Mouse (Mus musculus): ENCODE results near the gene Trip13.

The Trip13 gene

DNA sequence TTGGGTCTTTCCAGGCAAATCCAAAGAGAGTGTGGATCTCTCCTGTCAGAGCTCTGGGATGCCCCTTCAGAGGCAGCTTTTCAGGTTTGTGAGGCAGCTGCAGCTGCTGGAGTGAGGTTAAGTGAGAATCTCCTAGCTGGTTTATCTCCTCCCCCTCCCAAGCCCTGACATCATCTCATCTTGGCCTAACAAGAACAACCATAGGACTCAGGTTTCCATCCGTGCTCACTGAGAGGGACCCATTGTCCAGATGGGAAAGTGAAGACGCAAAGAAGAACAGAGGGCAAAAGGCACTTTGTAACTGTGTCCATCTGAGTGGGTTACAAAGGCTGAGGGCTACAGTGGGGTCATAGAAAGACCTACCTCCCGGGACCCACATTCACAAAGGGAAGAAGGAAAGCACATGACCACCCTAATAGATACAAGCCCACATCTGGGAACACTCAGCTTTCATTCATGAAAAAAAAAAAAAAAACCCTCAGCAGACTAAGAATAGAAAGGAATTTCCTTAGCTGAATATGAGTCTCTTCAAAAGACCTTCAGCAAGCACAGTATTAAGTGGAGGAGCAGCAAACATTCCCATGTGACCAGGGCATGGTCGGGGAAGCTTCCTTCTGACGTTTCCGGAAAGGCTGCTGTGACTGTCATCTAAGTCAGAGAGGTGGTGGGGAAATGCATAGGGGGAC, 44.9 kb downstream of the Trip13 start:
- in situ Hi-C loops (cut with MboI; ENCODE audit: unreplicated experiment in 2 of 2): no loop called here

DNA sequence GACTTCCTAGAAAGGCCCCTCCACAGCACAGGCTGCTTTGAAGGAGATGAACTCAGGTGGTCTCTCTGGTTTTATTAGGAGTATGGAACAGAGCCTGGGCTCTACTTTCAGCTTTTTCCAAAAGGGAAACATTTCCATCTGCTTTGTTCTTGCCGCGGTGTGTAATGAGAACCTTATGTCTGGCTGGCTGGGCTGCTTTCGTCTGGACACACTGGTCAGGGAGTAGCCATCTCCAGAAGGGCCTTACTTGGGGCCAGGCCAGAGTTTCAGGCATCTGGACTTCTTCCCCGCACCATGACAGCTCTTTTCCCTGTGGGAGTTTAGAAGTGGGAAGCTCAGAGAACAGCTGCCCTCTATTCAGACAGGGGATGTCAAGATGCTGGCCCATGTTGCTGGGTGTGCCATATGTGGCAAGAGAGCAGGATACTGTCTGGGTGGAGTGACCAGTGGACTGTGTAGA, 50.1 kb downstream of the Trip13 start:
- in situ Hi-C loops (cut with MboI; ENCODE audit: unreplicated experiment in 2 of 2): no loop called here

DNA sequence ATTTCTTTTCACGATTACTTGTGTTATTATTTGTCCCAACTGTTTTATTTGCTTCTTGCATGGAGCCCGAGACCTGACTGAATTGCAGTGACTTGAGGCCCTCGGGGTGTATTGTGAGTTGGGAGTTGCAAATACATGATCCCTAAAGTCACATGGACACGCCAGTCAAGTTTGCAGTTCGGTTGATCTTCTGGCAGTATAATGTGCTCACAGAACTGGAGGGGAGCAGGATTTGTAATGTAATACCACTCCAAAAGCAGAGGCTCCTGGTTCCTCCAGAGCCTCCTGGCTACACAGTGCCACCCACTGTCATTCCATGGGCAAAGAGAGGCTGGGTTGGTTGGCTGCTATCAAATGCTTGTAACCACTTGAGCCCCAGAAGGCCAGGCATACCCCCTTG, 51.0 kb downstream of the Trip13 start:
- in situ Hi-C loops (cut with MboI; ENCODE audit: unreplicated experiment in 2 of 2): no loop called here

DNA sequence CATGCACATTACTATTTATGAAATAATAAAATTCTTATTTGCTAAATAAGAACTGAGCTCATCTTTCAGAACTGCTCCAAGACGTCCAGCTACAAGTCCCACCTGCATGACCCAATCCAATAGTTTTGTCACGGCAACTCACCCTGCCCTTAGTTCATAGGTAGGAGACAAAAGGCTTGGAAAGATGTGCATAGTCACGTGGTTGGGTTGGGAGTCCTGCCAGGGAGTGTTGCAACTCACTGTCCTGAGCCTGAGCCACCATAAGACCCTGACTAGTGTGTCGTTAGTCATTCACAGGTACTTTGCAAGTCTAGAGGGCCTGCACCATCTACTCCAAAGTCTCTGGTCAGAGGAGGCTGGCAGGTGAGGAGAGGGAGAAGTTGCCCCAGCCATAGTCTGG, 51.5 kb downstream of the Trip13 start:
- in situ Hi-C loops (cut with MboI; ENCODE audit: unreplicated experiment in 2 of 2): no loop called here

DNA sequence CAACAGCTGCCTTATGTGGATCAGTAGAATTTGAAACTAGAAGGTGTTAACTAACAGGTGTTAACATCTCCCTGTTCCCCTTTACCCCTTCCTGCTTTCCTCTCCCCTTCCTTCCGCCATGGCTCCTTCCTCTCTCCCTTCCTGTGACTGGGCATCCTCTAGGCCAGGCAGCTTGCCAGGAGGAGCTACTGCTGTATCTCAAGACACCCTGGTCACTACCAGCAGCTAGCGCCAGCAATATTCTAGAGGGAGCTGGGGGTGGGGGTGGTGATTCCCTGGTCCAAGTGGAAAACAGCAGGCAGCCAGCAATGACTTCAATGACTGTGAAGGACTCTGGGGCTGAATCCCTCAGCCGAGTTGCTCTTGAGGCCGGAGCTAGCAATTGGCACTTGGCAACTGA, 51.9 kb downstream of the Trip13 start:
- in situ Hi-C loops (cut with MboI; ENCODE audit: unreplicated experiment in 2 of 2): no loop called here

DNA sequence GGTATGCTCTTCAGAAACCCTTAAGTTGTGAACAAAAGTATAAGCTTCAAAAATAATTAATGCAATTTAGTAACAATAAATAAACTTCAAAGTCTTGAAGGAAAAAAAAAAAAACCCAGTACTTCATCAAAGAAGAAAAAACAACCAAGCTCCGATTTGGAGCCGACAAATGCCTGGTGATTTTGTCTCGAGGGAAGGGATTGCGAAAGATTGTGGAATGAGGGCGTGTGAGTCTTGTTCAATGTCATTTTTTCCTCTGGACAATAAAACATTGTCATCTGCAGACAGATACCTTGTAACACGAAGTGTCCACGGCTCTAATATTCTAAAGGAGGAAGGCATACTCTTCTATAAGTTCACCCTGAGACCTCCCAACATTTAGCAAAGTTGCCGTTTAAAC, 56.2 kb downstream of the Trip13 start:
- in situ Hi-C loops (cut with MboI; ENCODE audit: unreplicated experiment in 2 of 2): no loop called here

DNA sequence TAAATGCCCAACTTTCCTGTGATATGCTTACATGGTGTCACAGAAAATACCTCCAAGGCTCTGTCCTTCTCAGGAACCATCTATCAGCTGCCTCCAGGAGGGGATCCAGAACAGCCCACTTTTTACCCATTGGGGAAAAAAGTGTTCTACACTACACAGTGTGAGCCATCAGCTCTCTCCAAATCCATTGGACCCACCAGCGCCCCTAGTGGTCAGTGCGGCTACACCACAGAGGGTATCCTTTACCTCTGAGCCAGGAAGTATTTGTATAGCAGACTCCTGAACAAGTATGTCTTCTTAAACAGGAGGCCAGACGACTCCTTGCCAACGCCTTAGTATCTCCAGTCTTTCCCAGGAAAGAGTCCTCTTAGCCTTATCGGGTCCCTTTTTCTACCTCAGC, 57.8 kb downstream of the Trip13 start:
- in situ Hi-C loops (cut with MboI; ENCODE audit: unreplicated experiment in 2 of 2): no loop called here

DNA sequence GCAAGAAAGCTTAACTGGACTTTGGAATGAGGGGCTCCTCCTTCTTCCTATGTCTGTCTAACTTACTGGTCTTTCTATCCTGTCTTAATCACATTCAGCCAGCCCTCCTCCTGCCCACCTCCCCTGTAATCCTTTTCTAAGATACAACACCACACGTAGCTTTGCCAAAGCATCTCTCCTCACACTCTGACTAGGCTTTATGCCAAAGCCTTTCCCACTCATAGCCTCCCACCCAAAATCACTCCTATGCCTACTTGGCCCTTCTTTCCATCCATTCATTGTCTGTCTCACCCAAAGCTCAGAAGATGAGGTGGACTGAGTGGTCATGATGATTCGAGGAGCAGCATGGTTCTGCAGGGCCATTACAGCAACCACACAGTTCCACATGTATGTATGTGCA, 65.4 kb downstream of the Trip13 start:
- in situ Hi-C loops (cut with MboI; ENCODE audit: unreplicated experiment in 2 of 2): no loop called here

All from v-Abl transformed pro-B cells (cell line).